Mouse (Mus musculus) liver, embryonic 14.5 days (tissue): Measurements from ENCODE around the gene Rtn1. TPM values are rescaled to one million over a fixed set of nuclear protein-coding genes. Genes with fewer than 3 reads are reported as not detected.

Experiments used
- ATAC-seq: fragments of 200-750 bp; cut with Nextera tagmentation; 2 replicates; pipeline ENCODE4 v1.8.0; 2017; ENCODE audit warnings: moderate number of reproducible peaks, mild to moderate bottlenecking, moderate library complexity; ENCODE audit not compliant: insufficient read depth
- DNase-seq, 3 experiments: peaks; one replicate each; pipeline ENCODE4 v3.0.0-alpha.2; 2012 to 2013; ENCODE audit warnings: low read depth in 3 of 3, low spot score in 3 of 3
- H3K27ac ChIP-seq: fragments of 300-500 bp; sonication (generic); 2 replicates; pipeline ENCODE4 v1.5.1; 2014; ENCODE audit warnings: moderate library complexity, mild to moderate bottlenecking, control low read depth, inconsistent platforms
- H3K27me3 ChIP-seq: fragments of 300-500 bp; sonication (generic); 2 replicates; pipeline ENCODE4 v1.6.1; 2014; ENCODE audit warnings: mild to moderate bottlenecking, low read length, moderate library complexity; ENCODE audit not compliant: control insufficient read depth, insufficient read depth
- H3K36me3 ChIP-seq: fragments of 300-500 bp; sonication (generic); replicated peaks from 2 replicates; pipeline ENCODE4 v1.6.1; 2014; ENCODE audit warnings: low read depth; ENCODE audit not compliant: control insufficient read depth, insufficient read depth
- H3K4me1 ChIP-seq, 2 experiments: fragments of 200-500 bp in 1 of 2; fragments of 300-500 bp in 1 of 2; sonication (generic) in 1 of 2; replicated peaks; 2 replicates each; pipeline ENCODE4 v1.6.1; 2012 to 2014; ENCODE audit warnings: antibody characterized with exemption in 1 of 2, inconsistent platforms in 1 of 2, low read length in 1 of 2; ENCODE audit not compliant: control insufficient read depth in 2 of 2, insufficient read depth in 2 of 2
- H3K4me2 ChIP-seq: fragments of 300-500 bp; sonication (generic); 2 replicates; pipeline ENCODE4 v1.6.1; 2014; ENCODE audit warnings: low read depth, mild to moderate bottlenecking, control low read depth, moderate library complexity
- H3K4me3 ChIP-seq, 2 experiments: fragments of 200-500 bp in 1 of 2; fragments of 300-500 bp in 1 of 2; sonication (generic) in 1 of 2; 2 replicates each; pipeline ENCODE4 v1.5.1; 2012 to 2014; ENCODE audit warnings: low read depth in 2 of 2, low read length in 2 of 2, mild to moderate bottlenecking in 2 of 2, control low read depth in 1 of 2, inconsistent platforms in 1 of 2, moderate library complexity in 1 of 2; ENCODE audit not compliant: insufficient read depth in 1 of 2
- H3K9ac ChIP-seq: fragments of 300-500 bp; sonication (generic); replicated peaks from 2 replicates; pipeline ENCODE4 v1.6.1; 2014; ENCODE audit warnings: mild to moderate bottlenecking, control low read depth, moderate library complexity
- H3K9me3 ChIP-seq: fragments of 300-500 bp; sonication (generic); 2 replicates; pipeline ENCODE4 v1.6.1; 2016; ENCODE audit warnings: low read length, mixed read lengths; ENCODE audit not compliant: control insufficient read depth
- CTCF ChIP-seq: IDR thresholded peaks from 2 replicates; pipeline ENCODE4 v1.5.1; 2016; ENCODE audit warnings: antibody characterized with exemption, low read depth, control low read depth
- EP300 ChIP-seq: IDR thresholded peaks from 2 replicates; pipeline ENCODE4 v1.6.1; 2016; ENCODE audit warnings: antibody characterized with exemption, low read depth
- WGBS: fragments of 180-500 bp; shearing (Covaris S2); extraction: QIAGEN DNeasy Blood & Tissue Kit; methylation state at CpG from one replicate; pipeline ENCODE4 v1.1.7; 2014; ENCODE audit not compliant: insufficient replicate concordance; 5-methylcytosine and 5-hydroxymethylcytosine counted together
- polyA plus RNA-seq, 2 experiments: library from polyadenylated mRNA; depleted of rRNA in 1 of 2; stranded (reverse) in 1 of 2; unstranded in 1 of 2; fragments of >200 nt; fragmentation: Nextera tagmentation in 1 of 2; extraction: Ambion mirVana in 1 of 2; gene quantifications; 2 replicates each; pipeline versions ENCODE4 v1.2.1 to v1.2.3; 2012 to 2014

The Rtn1 gene
- polyA plus RNA-seq, 2 experiments = 0.63 to 1.5 TPM

GRCm38 (mm10) chr12:72310818-72311217 lies 98.0 kb downstream of the Rtn1 start:
- 54% methylated on average over 6 of the region's 6 CpGs for WGBS
- no peak for ATAC-seq
- Histone ChIP-seq H3K27me3 (no peaks in the 10 kb centered on the region), H3K4me2 (no peak overlapping the region), H3K36me3 (no peaks in the 10 kb centered on the region), H3K9me3 (no peaks in the 10 kb centered on the region), H3K9ac (no peak overlapping the region), H3K27ac (no peak overlapping the region), H3K4me1 (no peaks in the 10 kb centered on the region), H3K4me3 (no peak overlapping the region)
- no peak for DNase-seq
- TF ChIP-seq EP300 (no peak), CTCF (no peak)

GRCm38 (mm10) chr12:72308506-72308905 lies 100.3 kb downstream of the Rtn1 start:
- Histone ChIP-seq H3K27me3 (no peaks in the 10 kb centered on the region), H3K27ac (no peak overlapping the region), H3K36me3 (no peaks in the 10 kb centered on the region), H3K4me3 (no peak overlapping the region), H3K9me3 (no peaks in the 10 kb centered on the region), H3K9ac (no peak overlapping the region), H3K4me1 (no peaks in the 10 kb centered on the region), H3K4me2 (no peak overlapping the region)
- DNase-seq = no peak
- no peak for ATAC-seq
- WGBS = 64% methylated on average over 8 of the region's 8 CpGs
- TF ChIP-seq EP300 (no peak), CTCF (no peak)

- no peak overlapping the region for H3K27ac ChIP-seq
- no peak overlapping the region for H3K4me3 ChIP-seq
- TF ChIP-seq CTCF (no peak), EP300 (no peak)
- H3K4me1 ChIP-seq = no peaks in the 10 kb centered on the region
- no peak overlapping the region for H3K4me2 ChIP-seq
- no peaks in the 10 kb centered on the region for H3K9me3 ChIP-seq
- H3K9ac ChIP-seq = no peak overlapping the region
- 74% methylated on average over 11 of the region's 11 CpGs for WGBS
- H3K27me3 ChIP-seq = no peaks in the 10 kb centered on the region
- no peak for DNase-seq
- no peak for ATAC-seq
- H3K36me3 ChIP-seq = no peaks in the 10 kb centered on the region
These were observed 102.6 kb downstream of the Rtn1 start for GRCm38 (mm10) chr12:72306281-72306680.

GRCm38 (mm10) chr12:72305421-72305820 lies 103.4 kb downstream of the Rtn1 start:
- Histone ChIP-seq H3K4me3 (no peak overlapping the region), H3K36me3 (no peaks in the 10 kb centered on the region), H3K9me3 (no peaks in the 10 kb centered on the region), H3K4me2 (no peak overlapping the region), H3K27me3 (no peaks in the 10 kb centered on the region), H3K27ac (no peak overlapping the region), H3K4me1 (no peaks in the 10 kb centered on the region), H3K9ac (no peak overlapping the region)
- DNase-seq = no peak
- TF ChIP-seq CTCF (no peak), EP300 (no peak)
- 43% methylated on average over 5 of the region's 5 CpGs for WGBS
- no peak for ATAC-seq

- no peaks in the 10 kb centered on the region for H3K9me3 ChIP-seq
- H3K4me3 ChIP-seq = no peak overlapping the region
- no peaks in the 10 kb centered on the region for H3K36me3 ChIP-seq
- ATAC-seq (no peak), DNase-seq (no peak)
- TF ChIP-seq CTCF (no peak), EP300 (no peak)
- WGBS = 57% methylated on average over 5 of the region's 5 CpGs
- H3K9ac ChIP-seq = no peak overlapping the region
- H3K27ac ChIP-seq = no peak overlapping the region
- H3K4me2 ChIP-seq = no peak overlapping the region
- H3K27me3 ChIP-seq = no peaks in the 10 kb centered on the region
- H3K4me1 ChIP-seq = no peaks in the 10 kb centered on the region
These were observed 103.9 kb downstream of the Rtn1 start for GRCm38 (mm10) chr12:72304985-72305384.
